Mouse (Mus musculus) frontal cortex, postnatal 10 days (tissue): ENCODE measurements at regions not wholly inside any gene's neighbourhood (a gene's known extent, or its start where the extent isn't known, plus 50 kb on each side); places are given as distances from the start of the nearest gene placed in this dataset.
"Not testable (repeated sequence)": the region's sequence is repeated elsewhere in the genome, so short reads cannot be mapped to it uniquely, and the experiment has no call there.

ENCODE experiments used
- DNase-seq, 2 experiments: peaks; one replicate each; pipeline ENCODE4 v3.0.0; 2022; ENCODE audit warnings: low spot score in 2 of 2, mixed read lengths in 1 of 2

DNA sequence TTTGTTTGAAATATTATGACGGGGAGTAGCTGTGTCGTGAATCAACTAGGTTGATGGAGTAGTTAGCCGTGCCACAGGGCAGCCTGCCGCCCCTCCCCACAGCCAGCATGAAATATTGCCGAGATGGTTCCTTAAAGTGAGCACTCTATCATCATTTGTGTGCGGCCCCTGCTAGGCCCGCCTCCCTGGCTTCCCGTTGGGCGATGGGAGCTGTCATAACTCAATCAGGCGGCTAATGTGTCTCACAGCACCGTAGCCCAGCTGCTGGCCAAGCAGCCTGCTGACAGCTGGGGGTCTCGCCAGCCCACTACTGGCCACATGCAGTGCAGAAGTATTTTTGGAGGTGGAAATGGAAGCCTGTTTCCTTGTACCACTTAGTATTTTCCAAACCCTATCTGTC is 140.9 kb downstream of the Sall1 start:
- no peak for DNase-seq

DNA sequence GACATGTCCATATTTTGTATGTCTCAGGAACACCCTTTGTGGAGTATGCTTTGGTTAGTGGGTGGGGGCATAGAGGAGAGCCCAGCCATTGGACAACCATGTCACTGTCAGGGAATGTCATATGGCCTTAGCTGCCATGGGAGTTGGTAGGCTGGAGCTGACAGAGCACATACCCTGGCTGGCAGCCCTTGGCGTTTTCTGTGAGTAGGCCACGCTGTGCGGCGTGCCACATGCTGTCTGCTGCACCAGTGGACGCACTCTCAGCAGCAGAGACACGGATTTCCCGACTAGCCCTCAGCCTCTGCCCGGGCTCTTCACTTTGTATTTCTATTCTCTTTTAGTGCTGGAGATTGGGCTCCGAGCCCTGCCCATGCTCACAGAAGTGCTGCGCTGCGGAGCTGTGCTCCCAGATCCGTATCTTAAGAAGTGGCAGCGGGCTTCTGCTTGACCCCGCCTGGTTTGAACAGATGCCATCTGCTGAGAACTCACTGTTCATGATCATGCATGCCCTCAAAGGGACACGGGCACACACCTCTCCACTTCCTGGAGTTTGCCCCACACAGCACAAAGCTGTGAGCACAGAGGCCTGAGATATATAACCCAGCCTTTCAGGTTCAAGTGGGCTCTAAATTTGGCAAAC is 160.1 kb downstream of the Sall1 start:
- no peak for DNase-seq

DNA sequence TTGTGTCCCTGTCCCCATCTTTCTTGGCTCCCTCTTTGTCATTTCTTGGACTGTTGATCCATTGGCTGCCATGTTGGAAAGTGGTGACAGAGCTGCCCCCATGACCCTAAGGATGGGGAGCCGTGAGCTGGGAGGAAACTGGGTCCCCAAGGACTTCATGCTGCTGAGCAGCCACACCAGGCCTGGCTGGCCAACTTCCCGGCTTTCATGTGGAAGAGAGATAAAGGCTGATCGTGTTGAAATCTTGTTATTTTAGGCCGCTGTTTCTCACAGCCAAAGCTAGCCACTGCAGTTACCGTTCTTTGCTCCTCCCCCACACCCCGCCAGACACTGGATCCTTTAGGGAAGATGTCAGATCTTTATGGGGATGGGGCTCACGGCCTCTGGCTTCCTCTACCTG is 164.1 kb downstream of the Sall1 start:
- DNase-seq, result no peak

DNA sequence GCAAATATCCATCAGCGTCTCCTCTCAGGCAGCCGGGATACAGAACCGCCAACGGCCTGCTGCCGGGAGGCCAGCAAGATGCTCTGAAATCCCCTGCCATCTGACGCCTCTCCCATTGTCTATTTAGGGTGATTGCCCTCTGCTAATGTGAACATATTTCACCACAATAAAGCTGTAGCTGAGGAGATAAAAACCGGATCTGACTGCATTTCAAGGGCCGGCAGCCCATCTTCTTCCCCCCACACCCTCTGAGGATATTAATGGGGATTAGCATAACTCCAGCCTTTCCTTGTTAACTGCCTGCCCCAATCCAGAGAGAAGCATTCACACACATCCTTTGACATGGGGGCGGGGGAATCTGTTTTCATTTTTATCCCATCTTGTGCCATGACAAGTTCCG is 166.0 kb downstream of the Sall1 start:
- no peak for DNase-seq

DNA sequence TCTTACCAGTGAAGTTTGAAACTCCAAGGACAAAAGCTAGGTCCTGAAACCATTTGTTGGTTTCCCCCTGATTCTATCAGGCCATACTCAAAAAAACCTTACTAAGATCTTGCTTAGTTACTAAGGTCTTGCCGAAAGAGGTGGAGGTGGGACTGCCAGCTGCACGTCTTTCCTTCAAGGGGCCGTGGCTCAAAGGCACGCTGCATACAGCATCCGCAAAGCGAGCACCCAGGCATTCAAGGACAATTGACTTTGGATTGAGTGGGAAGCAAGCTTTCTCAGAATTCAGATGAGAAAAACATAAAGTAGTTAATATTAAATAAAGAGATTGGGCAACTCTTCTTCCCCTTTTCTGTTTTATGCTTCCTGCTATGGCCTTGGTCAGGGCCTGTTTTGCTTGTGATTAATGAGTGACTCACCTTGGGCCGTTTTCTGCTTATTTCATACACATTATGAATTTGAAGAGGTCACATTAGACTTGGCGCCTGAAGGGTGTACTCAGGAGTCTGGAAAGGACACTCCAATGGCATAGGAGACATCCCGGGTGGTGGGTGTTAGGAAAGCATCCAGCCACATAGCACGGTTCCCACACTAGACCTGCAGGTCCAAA is 166.1 kb downstream of the Cyld start:
- no peak for DNase-seq

DNA sequence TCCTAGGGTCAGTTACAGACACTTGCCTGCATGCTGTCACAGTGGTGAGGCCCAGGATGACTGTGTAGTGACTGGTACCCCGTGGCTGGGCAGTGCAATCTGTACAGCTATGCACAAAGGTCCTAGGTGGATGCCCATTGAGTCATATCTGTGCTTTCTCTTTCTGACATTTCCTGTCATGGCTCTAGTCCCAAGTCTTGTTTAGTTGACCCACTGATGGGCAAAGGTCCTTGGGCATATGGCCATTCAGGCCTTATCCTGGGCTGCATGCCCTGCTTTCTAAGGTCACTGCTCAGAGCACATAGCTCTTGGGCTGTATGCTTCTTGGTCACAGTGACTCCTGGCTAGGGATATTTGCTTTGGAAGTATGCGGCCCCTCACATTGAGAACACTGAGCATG is 160.4 kb downstream of the Cyld start:
- no peak for DNase-seq

DNA sequence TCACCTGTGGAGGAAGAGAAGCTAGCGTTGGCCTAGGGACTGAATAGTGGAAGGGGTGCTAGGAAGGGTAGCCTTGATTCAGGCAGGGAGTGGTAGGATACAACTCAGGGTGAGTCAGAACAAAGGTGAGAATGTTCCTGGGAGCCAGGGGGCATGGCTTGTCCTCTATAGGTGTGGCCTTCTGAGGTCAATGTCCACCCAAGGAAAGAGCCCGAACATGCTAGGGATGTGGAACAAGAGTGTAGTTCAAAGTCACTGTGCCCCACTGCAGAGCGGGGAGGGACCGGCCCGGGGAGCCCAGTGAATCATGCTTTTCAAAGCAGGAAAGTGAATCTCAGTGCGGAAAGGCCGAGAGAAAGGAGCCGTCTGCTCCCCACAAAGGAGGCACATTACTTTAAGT is 156.4 kb downstream of the Cyld start:
- no peak for DNase-seq

DNA sequence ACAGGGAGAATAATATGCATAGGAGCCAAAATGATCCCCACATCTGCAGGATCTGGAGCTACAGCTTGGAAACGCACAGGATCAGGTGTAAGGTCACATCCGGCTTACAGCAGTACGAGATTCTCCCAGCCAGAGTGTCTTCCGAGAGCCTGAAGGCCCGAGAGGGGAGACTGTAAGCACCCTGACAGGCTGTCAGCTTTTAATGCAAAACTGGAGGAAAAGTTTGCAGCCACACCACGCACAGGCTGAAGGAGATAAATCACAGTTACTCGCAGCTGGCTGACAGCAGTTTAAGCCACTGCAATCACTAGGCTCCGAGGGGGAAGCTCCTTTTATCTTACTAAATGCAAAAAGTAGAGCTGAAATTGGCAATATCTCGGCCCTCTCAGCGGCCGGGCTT is 149.1 kb downstream of the Cyld start:
- DNase-seq, result no peak

DNA sequence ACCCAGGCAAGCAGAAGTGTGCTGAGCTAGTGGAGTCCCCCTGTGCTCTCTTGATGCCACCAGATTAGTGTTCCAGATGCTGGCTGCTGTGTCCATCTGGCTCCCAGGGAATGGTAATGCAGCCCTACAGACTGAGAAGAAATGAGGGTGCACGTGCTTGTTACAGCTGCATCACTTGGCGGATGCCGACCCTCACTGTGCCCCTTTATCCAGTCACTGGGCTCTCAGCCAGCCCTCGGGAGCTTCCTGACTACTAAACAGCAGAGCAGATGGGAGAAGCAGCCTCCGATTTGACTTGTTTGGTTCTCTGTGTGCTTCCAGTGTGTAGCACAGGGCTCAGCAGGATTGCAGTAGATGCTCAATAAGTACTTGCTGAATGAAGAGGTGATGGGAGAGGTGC is 147.5 kb downstream of the Cyld start:
- peak; percentile 48 to 52 for DNase-seq

DNA sequence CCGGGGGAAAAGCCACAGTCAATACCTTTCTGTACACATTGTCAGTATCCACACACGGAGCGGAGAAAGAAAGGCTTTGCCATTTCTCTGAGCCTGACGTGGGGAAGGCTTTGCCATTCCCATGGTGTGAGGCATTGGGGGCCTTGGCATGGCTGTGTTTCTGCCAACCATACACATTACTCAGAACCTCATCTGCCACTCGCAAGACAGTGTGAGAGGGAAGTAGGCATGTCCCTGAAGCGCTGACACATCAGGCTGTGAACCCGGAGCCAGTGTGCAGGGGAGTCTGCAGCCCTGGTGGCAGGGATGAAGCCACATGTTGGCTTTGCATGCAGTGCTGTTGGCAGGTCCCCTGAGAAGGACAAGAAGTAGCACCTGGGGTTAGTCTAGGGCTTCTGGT is 145.6 kb downstream of the Cyld start:
- no peak for DNase-seq

DNA sequence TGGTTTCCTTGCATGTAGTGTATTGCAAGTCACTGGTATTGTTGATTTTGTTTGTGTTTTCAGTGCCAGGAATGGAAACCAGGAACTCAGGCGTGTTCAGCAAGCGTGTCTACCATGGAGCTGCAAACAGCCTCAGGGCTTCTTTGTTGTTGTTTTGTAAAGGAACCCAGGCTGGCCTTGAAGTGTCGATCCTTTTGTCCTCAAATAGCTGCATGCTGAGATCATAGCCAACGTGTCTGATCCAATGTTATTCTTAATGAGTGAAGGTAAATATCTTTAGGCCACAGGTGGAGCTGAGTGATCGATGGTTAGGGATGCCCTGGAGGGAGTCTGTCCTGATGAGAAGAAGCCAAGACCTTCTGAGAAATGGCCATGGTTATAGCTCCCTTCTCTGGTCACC is 143.3 kb downstream of the Cyld start:
- DNase-seq, result no peak

DNA sequence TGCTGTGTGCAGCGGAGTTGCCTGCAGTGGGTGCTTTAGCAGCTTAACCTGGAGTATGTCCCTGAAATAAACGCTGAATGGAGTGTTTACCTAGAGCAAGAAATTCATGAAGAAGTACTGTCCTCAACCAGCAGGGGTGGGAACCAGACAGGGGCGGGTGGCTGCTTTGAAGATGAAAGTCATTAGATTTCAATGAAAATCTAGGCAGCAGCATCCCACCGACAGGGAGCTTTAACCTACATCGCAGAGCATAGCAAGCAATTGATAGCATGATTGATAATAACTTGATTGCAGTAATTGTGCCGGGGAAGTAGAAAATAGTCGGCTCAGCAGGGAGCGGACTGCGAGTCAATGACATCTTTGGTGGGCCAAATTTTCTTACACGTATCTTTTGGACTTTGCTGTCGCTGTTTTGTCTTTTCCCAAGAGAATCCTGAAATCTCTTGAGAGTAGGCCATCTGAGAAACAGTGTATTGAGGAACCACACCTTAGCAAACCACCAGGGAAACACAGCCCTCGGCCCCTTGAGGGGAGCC is 139.0 kb downstream of the Cyld start:
- DNase-seq, result no peak

DNA sequence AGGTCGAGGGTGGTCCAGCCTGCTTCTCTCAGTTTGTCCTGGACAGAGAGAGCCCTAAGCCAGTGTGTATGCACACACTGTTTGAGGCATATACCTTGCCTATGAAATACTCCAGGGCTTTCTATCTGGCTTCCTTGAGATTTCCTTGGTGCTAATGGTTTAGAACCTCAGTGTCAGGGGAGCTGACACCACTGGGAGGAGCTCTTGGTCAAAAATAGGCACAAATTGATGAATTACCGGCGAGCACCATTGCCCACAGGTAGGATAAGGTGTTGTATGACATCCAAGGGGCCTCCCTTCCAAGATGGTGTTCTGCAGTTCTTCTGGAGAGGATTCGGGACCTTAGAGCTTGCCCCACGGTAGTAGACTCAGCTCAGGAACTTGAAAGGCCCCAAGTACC is 129.0 kb downstream of the Cyld start:
- no peak for DNase-seq

DNA sequence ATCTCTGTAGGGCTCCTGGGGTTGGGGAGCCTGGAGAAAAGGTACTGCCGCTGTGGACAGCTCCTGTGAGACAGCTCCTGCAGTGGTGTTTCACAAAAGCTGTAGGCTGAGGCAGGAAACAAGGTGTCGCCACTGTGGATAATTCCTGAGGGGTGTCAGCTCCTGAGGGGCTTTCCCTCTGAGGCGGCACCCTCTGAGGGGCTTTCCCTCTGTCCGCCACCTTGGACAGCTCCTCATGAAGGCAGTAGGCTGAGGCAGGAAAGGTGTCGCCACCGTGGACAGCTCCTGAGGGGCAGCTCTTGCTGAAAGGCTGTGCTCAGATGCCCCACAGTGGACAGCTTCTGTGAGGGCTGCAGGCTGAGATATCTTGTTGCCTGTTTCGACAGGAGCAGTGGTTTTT is 127.1 kb downstream of the Cyld start:
- DNase-seq, result no peak

DNA sequence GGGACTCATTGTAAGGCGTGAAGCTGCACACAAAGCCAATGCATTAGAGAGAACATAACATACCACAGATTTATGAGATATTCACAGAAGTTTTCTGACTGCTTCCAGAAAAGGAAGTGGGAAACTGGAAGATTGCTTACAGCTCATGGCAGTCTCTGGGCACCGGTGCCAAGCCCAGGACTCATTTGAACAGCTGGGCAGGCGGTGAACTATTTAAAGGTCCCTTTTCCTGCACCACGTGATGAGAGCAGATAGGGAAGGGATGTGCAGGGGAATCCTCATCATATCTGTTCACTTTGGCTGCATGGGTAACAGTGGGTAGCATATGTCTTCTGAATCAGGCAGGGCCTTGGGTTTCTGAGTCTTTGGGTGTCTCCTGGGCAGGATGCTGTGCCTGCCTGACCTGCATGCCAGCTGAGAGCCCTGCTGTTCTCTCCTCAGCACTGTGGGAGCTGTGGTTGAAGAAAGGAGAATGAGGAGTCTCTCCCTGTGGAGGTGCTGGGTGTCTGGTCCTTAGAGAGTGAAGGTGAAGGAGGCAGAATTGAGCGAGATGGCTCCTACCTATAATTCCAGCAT is 123.5 kb downstream of the Cyld start:
- no peak for DNase-seq

DNA sequence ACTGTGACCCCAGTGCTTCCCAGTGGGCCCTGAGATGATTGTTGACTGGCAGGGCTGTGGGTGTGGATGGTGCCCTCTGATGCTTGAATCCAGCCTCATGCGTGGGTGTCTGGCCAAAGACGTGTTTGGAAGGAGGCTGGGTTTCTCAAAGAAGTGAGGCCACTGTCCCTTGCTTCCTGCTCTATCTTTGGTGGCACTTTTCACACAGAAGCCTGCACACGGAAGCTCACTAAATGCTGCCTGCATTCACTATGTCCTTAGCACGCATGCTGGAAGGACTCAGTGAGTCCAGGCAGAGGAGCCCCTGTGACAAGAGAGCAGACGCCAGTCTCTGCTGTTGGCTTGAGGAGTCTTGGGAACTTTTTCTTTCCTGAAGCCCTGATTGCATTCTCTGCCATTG is 119.6 kb downstream of the Cyld start:
- DNase-seq, result no peak

DNA sequence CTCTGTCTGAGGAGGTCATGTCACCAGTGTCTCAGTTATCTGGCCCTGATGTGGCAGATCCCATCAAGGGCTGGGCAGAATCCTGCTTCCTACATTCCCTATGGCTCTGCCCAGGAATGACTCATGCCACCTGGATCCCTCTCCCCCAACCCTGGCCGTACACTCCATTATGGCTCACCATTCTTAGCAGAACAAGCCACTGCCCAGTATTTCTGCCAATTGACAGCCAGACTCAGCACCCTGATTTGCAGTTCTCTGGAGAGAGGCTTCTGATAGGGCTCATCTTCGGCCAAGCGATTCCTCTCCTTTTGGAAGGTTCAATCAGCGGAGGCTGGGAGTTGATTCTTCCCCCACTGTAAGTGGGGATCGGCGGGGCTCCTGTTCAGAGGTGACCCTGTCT is 117.4 kb downstream of the Cyld start:
- DNase-seq, result no peak

DNA sequence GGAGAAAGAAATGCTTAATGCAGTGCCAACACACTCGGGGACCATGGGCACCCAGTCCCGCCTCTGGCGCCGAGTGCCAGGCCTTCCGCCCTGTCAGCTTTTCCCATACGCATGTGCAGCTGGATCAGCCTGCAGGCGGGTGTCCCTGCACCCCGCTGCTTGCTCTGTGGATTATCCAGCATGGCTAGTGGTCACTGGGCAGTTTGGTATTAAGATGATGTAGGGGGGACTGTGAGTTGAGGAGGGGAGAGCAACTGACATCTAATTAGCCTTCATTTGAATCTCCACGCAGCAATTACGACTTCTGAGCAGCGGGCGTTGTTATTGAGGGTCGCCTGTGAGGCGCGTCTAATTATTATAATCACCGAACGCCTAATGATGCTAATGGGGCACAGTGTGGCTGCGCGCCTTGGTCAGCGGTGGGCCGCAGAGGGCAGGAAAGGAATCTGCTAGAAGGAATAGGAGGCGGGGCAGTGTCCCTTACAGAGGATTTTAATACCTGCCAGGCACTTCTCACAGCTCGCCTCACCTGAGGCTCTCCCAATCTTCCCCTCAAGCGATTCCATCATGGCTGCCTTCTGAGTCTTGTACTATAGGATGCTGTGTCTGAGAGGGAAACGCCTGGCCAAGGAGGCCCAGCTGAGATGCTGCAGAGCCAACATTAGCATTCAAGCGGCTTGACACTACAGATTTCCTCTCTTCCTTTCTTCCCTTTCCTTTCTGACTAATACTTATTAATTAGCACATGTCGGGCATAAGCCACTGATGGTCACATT is 116.3 kb downstream of the Cyld start:
- no peak for DNase-seq

DNA sequence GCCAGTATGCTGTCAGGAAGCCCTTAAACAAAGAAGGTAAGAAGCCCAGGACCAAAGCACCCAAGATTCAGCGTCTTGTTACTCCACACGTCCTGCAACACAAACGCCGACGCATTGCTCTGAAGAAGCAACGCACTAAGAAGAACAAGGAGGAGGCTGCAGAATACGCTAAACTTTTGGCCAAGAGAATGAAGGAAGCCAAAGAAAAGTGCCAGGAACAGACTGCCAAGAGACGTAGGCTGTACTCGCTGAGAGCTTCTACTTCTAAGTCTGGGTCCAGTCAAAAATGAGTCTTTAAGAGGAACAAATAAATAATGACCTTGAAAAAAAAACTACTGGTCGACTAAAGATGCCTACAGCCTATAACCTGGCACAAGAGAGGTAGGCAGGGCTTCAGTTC is 110.0 kb downstream of the Cyld start:
- DNase-seq, result not testable (repeated sequence)
